Mouse (Mus musculus): Measurements from ENCODE around the gene Foxo1.

DNA sequence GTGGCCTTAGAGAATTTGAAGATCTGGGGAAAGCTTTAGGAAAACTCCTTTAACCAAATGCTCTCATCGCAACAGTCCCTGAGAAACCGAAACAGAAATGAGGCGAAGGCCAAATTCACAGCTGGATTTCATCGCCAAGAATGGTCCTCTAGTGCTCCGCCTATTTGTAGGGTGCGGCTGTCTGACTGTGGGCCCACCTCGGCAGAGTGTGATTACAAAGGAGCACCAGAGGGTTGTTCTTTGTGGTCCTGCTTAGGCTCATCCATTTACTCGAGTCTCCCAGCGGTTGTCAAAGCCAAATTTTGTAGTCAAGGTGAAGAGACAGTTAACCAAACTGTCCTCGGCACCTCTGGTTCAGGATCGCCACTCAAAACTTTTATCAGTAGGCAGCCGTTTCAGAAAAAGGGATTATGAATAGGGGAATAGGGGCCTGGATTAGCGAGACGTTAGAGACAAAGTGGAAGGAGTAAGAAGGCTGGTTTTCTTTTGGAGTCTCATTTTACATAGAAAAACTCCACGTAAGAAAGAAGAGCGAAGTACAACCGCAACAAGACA lies 1.5 kb upstream of the Foxo1 start:
- TF ChIP-seq CTCF (IDR thresholded peaks at IDR 0.05; ENCODE audit: borderline replicate concordance, insufficient read depth, low read length) (no peak), POLR2A (IDR thresholded peaks at IDR 0.05; ENCODE audit: low read depth, low read length) (no peak)

Measured in embryonic fibroblast, embryonic 13.5 days (primary cell).